Comparison of ENCODE assay signal across 9 mouse cellular contexts in the genomic region with DNA sequence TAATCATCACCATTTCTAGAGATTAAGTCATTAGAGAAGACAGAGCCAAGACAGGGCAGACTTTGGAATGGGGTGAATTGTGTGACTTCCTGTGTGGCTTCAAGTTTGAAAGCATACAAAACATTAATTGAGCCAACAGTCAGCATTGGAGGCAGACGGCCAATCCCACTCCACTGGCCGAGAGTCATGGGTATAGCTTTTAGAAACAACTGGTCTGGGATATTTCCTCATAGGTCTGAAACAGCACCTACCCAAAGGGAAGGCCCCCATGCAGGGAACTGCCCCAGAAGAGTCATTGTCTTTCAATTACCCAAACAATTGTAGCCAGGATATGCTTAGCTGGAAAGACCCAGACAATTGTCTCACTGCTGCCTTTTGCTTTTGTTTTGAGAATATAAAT. TPM values are rescaled to one million over a fixed set of nuclear protein-coding genes. Genes with fewer than 3 reads are reported as not detected.
A peak's percentile ranks its signal among the peaks of the same experiment; 100 is the strongest.
DNase-seq lines count a peak whose midpoint lies in the region; ATAC-seq and TF ChIP-seq lines count a peak whose summit lies in the region.
"Had no signal": no experiment of that assay in that cellular context is flagged by ENCODE, and none has a peak within 500 bp of the region (broad histone marks: within the 10 kb centered on the region; RNA-seq: fewer than 3 reads in every experiment).

No protein-coding gene starts in this region.

- ATAC-seq in heart, embryonic 12.5 days (ENCODE audit: insufficient number of reproducible peaks, low FRiP score): no peak
- ATAC-seq in heart, embryonic 16.5 days (replicated peaks; ENCODE audit: extremely low read depth, insufficient read depth, low FRiP score): no peak
- ATAC-seq in hindbrain, embryonic 11.5 days (ENCODE audit: low FRiP score): no peak

- no peaks in the 10 kb centered on the region for H3K27me3 ChIP-seq in heart, embryonic 12.5 days (replicated peaks)
- H3K27me3 ChIP-seq in heart, embryonic 16.5 days (ENCODE audit: control insufficient read depth, insufficient read depth, low read length): no peaks in the 10 kb centered on the region
- H3K27me3 ChIP-seq in hindbrain, embryonic 11.5 days (ENCODE audit: control insufficient read depth, insufficient read depth, low read length): no peaks in the 10 kb centered on the region
- H3K27me3 ChIP-seq: liver, embryonic 13.5 days had no signal

- H3K9ac ChIP-seq in heart, embryonic 12.5 days: no peak overlapping the region
- H3K9ac ChIP-seq in ES-E14 (ENCODE audit: insufficient read depth, low read depth, low read length, poor library complexity, severe bottlenecking): no peak overlapping the region
- H3K9ac ChIP-seq in heart, embryonic 16.5 days (ENCODE audit: low read length): no peak overlapping the region
- no peak overlapping the region for H3K9ac ChIP-seq in hindbrain, embryonic 11.5 days (ENCODE audit: low read depth, low read length)
- H3K9ac ChIP-seq: liver, embryonic 13.5 days had no signal

- intact Hi-C loops in left cerebral cortex, postnatal 25 days (cut with DNase I): no loop called here

- 46% methylated on average over 2 of the region's 2 CpGs for WGBS in heart, embryonic 12.5 days
- WGBS in heart, embryonic 16.5 days: 33% methylated on average over 2 of the region's 2 CpGs
- 41% methylated on average over 2 of the region's 2 CpGs for WGBS in hindbrain, embryonic 11.5 days

- H3K27ac ChIP-seq in heart, embryonic 12.5 days (ENCODE audit: poor library complexity, severe bottlenecking): no peak overlapping the region
- H3K27ac ChIP-seq in ES-E14 (ENCODE audit: insufficient read depth, low read depth, low read length, poor library complexity, severe bottlenecking): no peak overlapping the region
- peak overlapping the region; percentile 24; the same call in 1 of the 2 replicates for H3K27ac ChIP-seq in heart, embryonic 16.5 days (ENCODE audit: low read length)
- no peak overlapping the region for H3K27ac ChIP-seq in hindbrain, embryonic 11.5 days (ENCODE audit: low read depth, low read length)
- H3K27ac ChIP-seq: liver, embryonic 13.5 days had no signal

- peaks cover 8% of the 10 kb centered on the region for H3K4me1 ChIP-seq in heart, embryonic 12.5 days (replicated peaks)
- H3K4me1 ChIP-seq in ES-E14 (ENCODE audit: control insufficient read depth in 2 of 2, insufficient read depth in 2 of 2, low read length in 2 of 2, poor library complexity in 1 of 2): 0 out of 4 replicates have a peak, but pooled peaks cover 0 to 2% of the 10 kb centered on the region in 2 experiments
- no peaks in the 10 kb centered on the region for H3K4me1 ChIP-seq in heart, embryonic 16.5 days (ENCODE audit: control insufficient read depth, insufficient read depth, low read length)
- H3K4me1 ChIP-seq in hindbrain, embryonic 11.5 days (replicated peaks; ENCODE audit: control insufficient read depth, insufficient read depth, low read length): no peaks in the 10 kb centered on the region
- H3K4me1 ChIP-seq: liver, embryonic 13.5 days had no signal

- H3K4me3 ChIP-seq in heart, embryonic 12.5 days: no peak overlapping the region
- H3K4me3 ChIP-seq in ES-E14 (ENCODE audit: insufficient read depth in 1 of 2, low read depth in 1 of 2, low read length in 2 of 2, poor library complexity in 1 of 2, severe bottlenecking in 1 of 2): no peak overlapping the region
- H3K4me3 ChIP-seq in heart, embryonic 16.5 days (ENCODE audit: low read length): no peak overlapping the region
- H3K4me3 ChIP-seq in hindbrain, embryonic 11.5 days (ENCODE audit: low read depth, low read length): no peak overlapping the region
- H3K4me3 ChIP-seq: liver, embryonic 13.5 days had no signal

- in situ Hi-C loops in ES-E14 (cut with MboI; ENCODE audit: low sequenced_read_pairs in 2 of 2, unreplicated experiment in 2 of 2): no loop called here

- no peaks in the 10 kb centered on the region for H3K9me3 ChIP-seq in heart, embryonic 12.5 days (replicated peaks)
- no peaks in the 10 kb centered on the region for H3K9me3 ChIP-seq in ES-E14 (ENCODE audit: control insufficient read depth, insufficient read depth, low read depth, low read length)
- no peaks in the 10 kb centered on the region for H3K9me3 ChIP-seq in heart, embryonic 16.5 days (replicated peaks; ENCODE audit: control insufficient read depth, low read length)
- H3K9me3 ChIP-seq in hindbrain, embryonic 11.5 days (ENCODE audit: control insufficient read depth, low read length): no peaks in the 10 kb centered on the region
- H3K9me3 ChIP-seq: liver, embryonic 13.5 days had no signal

- H3K4me2 ChIP-seq in heart, embryonic 12.5 days: no peak overlapping the region
- no peak overlapping the region for H3K4me2 ChIP-seq in heart, embryonic 16.5 days (ENCODE audit: low read depth, low read length)
- H3K4me2 ChIP-seq in hindbrain, embryonic 11.5 days (replicated peaks; ENCODE audit: low read depth, low read length): no peak overlapping the region
- H3K4me2 ChIP-seq: liver, embryonic 13.5 days had no signal

- peak; percentile 20 for DNase-seq in heart, adult 8-10 months (ENCODE audit: low spot score)
- peak; percentile 22 for DNase-seq in ES-E14 (ENCODE audit: low read depth, low spot score)
- peak; percentile 32 to 49 for DNase-seq in kidney, postnatal 4 days
- DNase-seq in hindbrain, embryonic 11.5 days (ENCODE audit: low spot score): no peak
- no peak for DNase-seq in left cerebral cortex, postnatal 25 days (ENCODE audit: low spot score in 2 of 2)
- DNase-seq in frontal cortex, postnatal 36 days (ENCODE audit: low spot score in 2 of 2): no peak
- DNase-seq: liver, embryonic 13.5 days had no signal

- H3K36me3 ChIP-seq in heart, embryonic 12.5 days: no peaks in the 10 kb centered on the region
- H3K36me3 ChIP-seq in ES-E14 (ENCODE audit: control insufficient read depth, insufficient read depth, low read length, poor library complexity, severe bottlenecking): no peaks in the 10 kb centered on the region
- no peaks in the 10 kb centered on the region for H3K36me3 ChIP-seq in heart, embryonic 16.5 days (ENCODE audit: control insufficient read depth, insufficient read depth)
- no peaks in the 10 kb centered on the region for H3K36me3 ChIP-seq in hindbrain, embryonic 11.5 days (ENCODE audit: control insufficient read depth, insufficient read depth, low read length)
- H3K36me3 ChIP-seq: liver, embryonic 13.5 days had no signal

TF ChIP-seq in ES-E14, 5 proteins besides CTCF, POLR2A, EP300 and RAD21:
- no peak for TF ChIP-seq ZC3H11A (IDR thresholded peaks at IDR 0.05; ENCODE audit: borderline replicate concordance, low read depth, low read length)
- no peak for TF ChIP-seq ZNF384 (IDR thresholded peaks at IDR 0.05; ENCODE audit: low read depth, low read length)
- TF ChIP-seq MAFK (IDR thresholded peaks at IDR 0.05; ENCODE audit: insufficient read depth, low read depth, low read length): no peak
- TF ChIP-seq HCFC1 (IDR thresholded peaks at IDR 0.05; ENCODE audit: borderline replicate concordance, insufficient read depth, low read length): no peak
- TF ChIP-seq CHD2 (IDR thresholded peaks at IDR 0.05; ENCODE audit: low read depth, low read length): no peak

RNA-seq across cellular contexts. Expression of gene C1qtnf7, which starts 39.5 kb away (rescaled TPM):
- 1 to 10 TPM; 5.7 to 8.5 (median 6.1) TPM for total RNA-seq in heart, adult 8-10 months (2022)
- polyA plus RNA-seq in heart, embryonic 12.5 days (2016; fragmentation: Nextera tagmentation; extraction: Ambion mirVana): 4.7 TPM in 2 replicates
- not detected in 2 replicates for total RNA-seq in ES-E14 (2012; rRNA removed)
- polyA plus RNA-seq in heart, embryonic 16.5 days (2015; fragmentation: Nextera tagmentation; extraction: Ambion mirVana): 6.5 and 7.2 TPM in 2 replicates
- 1.1 and 1.3 TPM in 2 replicates for polyA plus RNA-seq in hindbrain, embryonic 11.5 days (2014; fragmentation: Nextera tagmentation; extraction: Ambion mirVana)
- 1 to 10 TPM; 1.3 to 1.5 TPM for total RNA-seq in left cerebral cortex, postnatal 25 days (2021)

Comparison
In these comparisons a context has a peak if more than half of its experiments do, and no peak if none do; other contexts are left out.
1. DNase-seq: peak in heart, adult 8-10 months (single experiment), ES-E14 (single experiment) and kidney, postnatal 4 days (2 of 2); none in hindbrain, embryonic 11.5 days (single experiment), left cerebral cortex, postnatal 25 days (0 of 2) and frontal cortex, postnatal 36 days (0 of 2).